Mouse (Mus musculus) thymus, adult 2 months (tissue): ENCODE results near the gene S100pbp.

Source experiments
- CTCF ChIP-seq: fragments of 200-500 bp; IDR thresholded peaks from 2 replicates; pipeline ENCODE4 v1.5.1; 2012; ENCODE audit warnings: mild to moderate bottlenecking, control low read depth, low read length, moderate library complexity, borderline replicate concordance; ENCODE audit not compliant: control insufficient read depth, poor library complexity, insufficient read depth; ENCODE audit errors: extremely low read depth
- POLR2A ChIP-seq: fragments of 200-500 bp; IDR thresholded peaks from 2 replicates; pipeline ENCODE4 v1.6.1; 2012; ENCODE audit warnings: mild to moderate bottlenecking, low read length, control low read depth, moderate library complexity; ENCODE audit not compliant: control insufficient read depth, poor library complexity, insufficient read depth; ENCODE audit errors: extremely low read depth

DNA sequence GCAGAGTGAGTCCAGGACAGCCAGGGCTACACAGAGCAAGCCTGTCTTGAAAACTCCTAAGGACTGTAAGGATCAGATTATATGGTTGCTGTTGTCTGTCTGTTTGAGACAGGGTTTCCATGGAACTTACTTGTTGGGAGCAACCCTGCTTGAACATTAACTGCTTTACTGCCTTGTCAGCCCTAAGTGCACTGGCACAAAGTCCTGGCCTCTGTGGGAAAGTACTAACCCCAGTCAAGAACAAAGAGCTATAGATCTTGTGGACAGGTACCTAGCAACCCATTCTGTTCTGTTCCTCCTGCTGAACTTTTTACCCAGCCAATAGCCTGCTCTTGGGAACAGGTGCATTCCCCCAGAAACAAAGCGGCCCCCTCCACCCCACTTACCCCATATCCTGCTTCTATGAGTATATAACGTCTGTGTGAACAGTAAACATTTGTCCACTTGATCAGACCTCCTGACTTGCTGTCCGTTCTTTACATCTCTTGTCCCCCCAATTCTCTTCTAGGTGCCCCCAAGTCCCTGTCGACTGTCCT, 38.2 kb downstream of the S100pbp start:
- TF ChIP-seq POLR2A (no peak), CTCF (no peak)
